Mouse (Mus musculus): Measurements from ENCODE around the gene Mzf1.

The Mzf1 gene

DNA sequence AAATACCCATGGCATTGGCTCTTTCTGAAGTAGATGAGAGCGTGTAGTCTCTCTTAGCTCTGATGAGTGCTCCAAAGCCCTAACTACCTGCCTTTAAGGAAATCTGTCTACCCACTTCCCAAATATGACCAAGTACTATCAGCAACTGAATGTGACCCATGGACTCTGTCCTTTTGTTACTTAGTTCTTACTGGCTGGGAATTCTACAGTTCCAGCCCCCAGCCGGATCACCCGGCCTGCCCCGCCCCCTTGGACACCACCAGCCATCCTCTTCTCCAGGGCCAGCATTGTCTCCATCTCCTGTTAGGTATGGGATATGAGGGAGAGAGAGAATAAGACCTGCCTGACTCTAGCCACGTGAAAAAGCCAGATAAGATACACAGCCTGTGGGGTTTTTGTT lies 56.5 kb downstream of the Mzf1 start, which contains the start of gene Slc27a5:
TSS of gene Slc27a5 (minus strand) at position 140 of the 400 bp plus-strand sequence.
- Histone ChIP-seq H3K36me3 (ENCODE audit: control insufficient read depth, insufficient read depth, low read length, poor library complexity, severe bottlenecking) (no peaks in the 10 kb centered on the region), H3K27me3 (ENCODE audit: control insufficient read depth, insufficient read depth, low read length, poor library complexity, severe bottlenecking) (no peaks in the 10 kb centered on the region)
- DNase-seq (ENCODE audit: low read depth, low spot score) = no peak

DNA sequence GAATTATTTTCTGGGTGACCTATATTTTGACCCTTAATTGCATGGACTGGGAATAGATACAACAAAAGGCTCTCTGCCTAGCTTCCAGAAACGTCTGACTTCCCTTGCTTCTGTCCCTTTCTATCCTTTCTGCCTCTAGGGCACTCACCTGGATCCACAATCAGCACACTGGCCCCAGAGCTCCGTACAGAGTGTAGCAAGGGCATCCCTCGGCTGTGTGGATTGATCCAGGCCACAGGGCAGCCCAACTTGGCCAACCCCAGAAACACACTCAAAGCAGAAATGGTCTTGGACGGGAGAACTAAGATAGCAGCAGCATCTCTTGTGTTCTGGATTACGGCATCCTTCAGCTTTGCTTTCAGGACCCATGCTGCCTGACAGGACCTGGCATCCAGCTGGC lies 57.3 kb downstream of the Mzf1 start:
- no peak for DNase-seq (ENCODE audit: low read depth, low spot score)
- no peaks in the 10 kb centered on the region for H3K36me3 ChIP-seq (ENCODE audit: control insufficient read depth, insufficient read depth, low read length, poor library complexity, severe bottlenecking)
- H3K27me3 ChIP-seq (ENCODE audit: control insufficient read depth, insufficient read depth, low read length, poor library complexity, severe bottlenecking) = no peaks in the 10 kb centered on the region

DNA sequence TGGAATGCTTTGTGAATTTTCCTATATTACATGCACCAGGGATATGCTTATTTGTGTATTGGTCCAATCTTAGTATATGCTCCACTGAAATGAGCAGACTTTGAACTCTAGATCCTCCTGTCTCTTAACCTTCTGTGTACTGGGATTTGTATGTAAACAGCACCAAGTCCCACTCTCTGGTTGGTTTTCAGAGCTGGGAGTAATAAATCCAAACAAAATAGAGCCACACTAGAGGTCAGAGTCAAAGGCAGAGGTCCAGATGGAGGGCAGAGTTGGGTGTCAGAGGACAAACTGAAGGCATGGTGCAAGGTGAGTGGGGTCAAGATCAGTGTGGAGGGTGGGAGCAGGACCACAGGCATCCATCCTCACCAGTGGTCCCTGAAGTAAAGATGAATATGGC lies 58.7 kb downstream of the Mzf1 start:
- H3K27me3 ChIP-seq (ENCODE audit: control insufficient read depth, insufficient read depth, low read length, poor library complexity, severe bottlenecking) = no peaks in the 10 kb centered on the region
- DNase-seq (ENCODE audit: low read depth, low spot score) = no peak
- H3K36me3 ChIP-seq (ENCODE audit: control insufficient read depth, insufficient read depth, low read length, poor library complexity, severe bottlenecking) = no peaks in the 10 kb centered on the region

DNA sequence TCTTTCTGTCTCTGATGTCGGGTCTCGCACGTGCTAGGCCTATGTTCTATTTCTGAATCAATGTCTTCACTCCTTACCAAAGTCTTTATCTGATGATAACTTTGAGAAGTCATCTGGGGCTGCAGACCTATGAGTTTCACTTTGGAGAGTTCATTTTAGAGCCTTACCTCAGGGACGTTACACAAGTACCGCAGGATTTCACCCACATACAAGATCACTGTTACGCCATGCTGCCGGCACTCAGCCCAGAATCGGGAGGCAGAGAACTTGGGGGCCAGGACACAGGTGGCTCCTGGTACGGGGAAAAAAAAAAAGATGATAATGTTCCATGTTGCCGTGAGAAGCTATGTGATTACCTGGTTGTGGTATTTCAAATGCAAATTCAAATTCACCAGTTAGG lies 61.4 kb downstream of the Mzf1 start:
- DNase-seq (ENCODE audit: low read depth, low spot score) = no peak
- no peaks in the 10 kb centered on the region for H3K36me3 ChIP-seq (ENCODE audit: control insufficient read depth, insufficient read depth, low read length, poor library complexity, severe bottlenecking)
- no peaks in the 10 kb centered on the region for H3K27me3 ChIP-seq (ENCODE audit: control insufficient read depth, insufficient read depth, low read length, poor library complexity, severe bottlenecking)
